Mouse (Mus musculus) spleen, postnatal 10 days (tissue): ENCODE data around the gene Dnah5.

ENCODE experiments used
- DNase-seq, 2 experiments: peaks; one replicate each; pipeline ENCODE4 v3.0.0; 2021 to 2022; ENCODE audit warnings: low spot score in 2 of 2

The Dnah5 gene

DNA sequence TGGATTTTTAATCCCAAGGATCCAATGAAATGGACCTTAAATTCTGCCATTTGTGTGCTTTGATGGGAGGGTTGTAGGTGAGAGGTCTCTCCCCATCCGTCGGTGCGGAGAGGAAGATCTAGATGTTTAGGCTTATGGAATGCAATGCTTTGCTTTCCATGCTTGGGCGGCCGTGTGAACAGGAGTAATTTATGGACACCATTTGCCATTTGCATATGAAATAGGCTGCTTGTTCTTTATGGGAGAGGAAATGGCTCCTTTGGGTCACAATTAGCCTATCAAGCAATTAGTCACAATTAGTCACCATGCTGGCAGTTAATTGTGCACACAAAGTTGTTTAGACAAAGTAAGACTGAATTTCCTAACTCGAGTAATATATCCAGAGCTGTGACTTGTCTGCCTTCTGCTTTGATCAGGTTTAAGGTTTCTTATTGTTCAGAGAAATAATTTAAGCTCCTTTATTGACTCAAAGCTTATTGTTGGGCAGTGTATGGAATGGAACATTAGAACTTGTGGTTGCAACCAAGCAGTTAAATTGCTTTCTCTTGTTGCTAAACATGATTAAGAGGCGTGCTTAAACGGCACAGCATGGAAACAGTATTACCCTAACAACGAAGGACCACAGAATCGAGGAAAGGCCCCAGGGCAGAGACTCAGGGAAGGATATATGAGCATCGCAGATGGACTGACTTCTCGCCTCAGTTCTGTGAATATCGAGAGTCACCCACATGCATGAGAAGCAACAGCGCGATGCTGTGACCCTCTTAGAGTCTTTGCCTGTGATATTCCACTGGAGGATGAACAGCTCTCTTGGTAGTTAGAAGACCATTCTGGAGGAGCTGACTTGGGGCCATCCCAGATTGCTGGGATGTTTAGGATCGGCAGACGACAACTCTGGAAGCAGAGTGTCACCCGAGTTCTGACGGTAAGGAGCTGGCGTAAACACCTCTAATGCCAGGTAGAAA is at the start of gene Dnah5:
TSS of gene Dnah5 (plus strand) at position 642 of the 965 bp plus-strand sequence.
- no peak for DNase-seq

DNA sequence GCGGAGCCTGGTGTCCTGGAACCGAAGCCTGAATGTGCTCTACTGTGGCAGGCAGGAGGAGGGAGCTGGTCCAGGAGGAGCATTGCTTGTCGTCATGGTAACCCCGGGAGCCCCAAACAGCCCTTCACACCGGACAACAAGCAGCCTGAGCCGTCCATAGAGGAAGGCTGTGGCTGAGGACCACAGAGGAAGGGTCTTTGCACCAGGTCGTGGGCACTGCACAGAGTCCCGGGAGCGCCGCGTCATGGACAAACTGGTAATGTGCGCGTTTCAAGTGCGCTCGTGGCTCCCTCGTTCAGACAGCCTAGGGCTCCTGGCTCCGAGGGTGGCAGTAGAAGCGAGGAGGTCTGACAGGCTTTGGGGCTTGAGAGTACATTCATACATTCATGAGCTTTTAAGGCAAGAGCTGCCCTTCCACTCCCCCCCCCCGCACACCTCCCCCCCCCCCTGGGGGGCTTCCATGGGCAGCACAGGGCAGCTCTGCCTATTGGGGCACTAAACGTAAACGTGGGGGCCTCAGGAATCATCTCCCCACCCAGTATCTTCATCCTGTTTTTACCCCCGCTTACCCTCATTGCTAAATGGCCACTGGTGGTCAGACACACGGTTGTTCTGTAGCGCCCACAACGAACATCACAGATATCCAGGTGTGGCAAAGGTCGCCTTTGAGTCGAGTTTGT is 48.6 kb upstream of the Dnah5 start:
- DNase-seq, result no peak

DNA sequence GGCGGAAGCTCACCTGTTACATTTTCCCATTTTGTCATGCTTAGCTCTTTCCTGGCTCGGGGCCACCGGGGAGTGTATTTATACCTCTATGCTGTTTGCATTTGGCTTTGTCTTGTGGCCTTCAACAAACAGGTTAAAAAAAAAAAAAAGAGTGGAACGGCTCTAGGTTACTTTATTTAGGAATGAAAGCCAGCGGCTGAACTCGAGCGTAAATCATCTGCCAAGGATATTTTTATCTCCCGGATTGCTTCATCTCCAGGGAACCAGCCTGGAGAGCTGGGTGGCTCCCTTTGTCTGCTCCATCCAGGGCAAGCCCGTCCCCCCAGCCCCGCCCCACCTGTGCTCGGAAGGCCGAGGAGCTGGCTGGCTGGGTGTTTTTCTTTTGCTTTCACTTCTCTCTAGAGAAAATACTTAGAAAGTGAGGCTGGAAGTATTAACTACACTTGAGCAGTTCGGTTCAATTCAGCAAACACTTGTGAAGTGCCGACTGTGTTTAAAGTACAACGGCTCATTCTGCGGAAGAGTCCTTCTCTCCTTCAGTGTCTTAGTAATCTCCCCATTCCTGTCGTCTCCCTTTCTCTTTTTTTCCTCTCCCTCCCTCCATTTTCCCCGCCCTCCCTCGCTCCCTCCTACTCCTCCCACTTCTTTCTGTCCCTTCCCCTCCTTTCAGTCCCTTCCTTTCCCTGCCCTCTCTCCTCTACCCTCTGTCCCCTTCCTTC is 44.6 kb upstream of the Dnah5 start:
- DNase-seq, result peak in 1 of 2 experiments; percentile 35

DNA sequence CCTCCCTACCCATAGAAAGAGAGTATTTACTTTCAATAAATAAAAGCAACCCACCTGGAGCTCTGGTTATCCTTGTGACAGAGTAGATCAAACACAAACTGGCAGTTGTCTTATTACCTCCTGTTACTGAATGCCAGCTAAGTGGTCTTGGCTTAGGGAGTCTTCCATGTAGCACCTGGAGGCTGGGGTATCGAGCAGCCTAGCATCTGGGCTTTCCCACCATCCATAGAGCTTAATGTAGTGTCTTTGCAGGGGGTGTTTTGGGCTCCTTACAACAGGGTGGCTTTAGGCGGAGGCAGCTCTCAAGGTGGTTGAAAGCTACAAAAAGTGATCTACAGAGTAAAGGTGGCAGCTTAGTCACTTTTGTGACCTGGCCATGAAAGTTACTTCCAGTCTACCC is 41.3 kb upstream of the Dnah5 start:
- no peak for DNase-seq

DNA sequence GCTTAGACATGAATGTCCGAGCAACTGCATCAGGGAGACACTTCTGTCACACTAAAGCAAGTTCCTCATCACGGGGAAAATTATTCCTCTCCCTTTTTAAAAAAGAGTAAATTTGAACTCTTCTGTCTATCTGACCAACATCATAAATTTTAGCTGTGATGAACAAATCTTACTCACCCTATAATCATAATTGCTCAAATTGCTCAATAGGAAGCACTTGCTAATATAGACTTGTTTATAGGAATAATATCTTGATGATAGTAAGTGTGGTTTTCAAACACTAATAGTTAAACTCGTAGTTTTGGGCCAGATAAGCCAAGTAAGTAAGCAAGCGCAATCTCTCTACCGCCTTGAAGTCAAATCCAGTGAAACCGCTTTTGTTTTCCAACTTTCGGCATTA is 38.3 kb upstream of the Dnah5 start:
- no peak for DNase-seq

DNA sequence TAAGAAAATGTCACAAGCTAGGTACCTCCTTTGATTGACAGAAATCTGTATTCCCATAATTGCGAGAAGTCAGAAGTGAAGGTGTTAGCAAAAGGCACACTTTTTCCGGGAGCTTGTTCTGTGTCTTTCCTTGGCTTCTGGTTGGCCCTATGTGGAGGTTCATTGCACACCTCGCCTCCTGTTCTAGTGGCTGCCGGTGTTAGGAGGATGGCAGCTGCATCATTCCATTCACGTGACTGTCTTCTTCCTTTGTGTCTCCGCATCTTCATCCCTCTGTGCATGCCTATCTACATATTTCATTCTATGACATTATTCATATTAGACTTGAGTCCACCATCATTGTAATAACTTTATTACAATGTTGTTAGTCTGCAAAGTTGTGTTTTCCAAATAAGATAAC is 37.5 kb upstream of the Dnah5 start:
- DNase-seq, result no peak

DNA sequence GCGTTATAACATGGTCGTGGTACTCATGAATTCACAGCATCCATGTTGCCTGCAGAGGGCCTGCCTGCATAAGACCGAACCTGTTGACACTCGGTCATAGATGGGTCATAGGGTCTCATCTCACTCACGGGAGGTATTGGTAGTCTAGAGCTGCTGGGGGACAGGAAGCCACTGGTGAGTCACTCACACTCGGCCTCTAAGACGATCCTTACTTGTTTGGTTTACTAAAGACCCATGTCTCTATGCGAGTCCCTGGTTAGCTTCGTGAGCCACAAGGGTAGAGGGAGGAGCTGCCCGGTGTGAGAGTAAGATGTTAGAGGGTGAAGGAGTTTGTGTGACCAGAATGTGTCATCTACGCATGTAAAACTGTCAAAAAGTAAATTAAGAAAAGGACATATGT is 24.6 kb upstream of the Dnah5 start:
- no peak for DNase-seq

DNA sequence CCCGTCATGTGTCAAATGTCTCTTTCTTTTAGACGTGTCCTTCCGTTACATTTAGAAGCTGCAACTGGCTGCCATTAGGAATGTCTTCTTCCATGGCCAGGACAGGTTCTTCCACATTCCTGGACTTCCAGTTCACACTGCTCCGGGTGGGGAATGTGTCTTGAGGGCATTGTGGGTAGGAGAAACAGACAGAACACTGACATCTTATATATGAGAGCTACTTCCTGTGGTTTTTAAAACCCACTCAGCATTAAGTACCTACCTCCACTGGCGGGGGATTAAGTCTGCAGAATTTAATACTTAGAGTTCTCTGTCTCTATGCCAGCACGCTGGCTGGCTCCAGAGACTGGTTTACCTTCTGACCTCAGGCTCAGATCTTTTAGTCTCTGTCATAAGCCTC is 24.0 kb upstream of the Dnah5 start:
- no peak for DNase-seq

DNA sequence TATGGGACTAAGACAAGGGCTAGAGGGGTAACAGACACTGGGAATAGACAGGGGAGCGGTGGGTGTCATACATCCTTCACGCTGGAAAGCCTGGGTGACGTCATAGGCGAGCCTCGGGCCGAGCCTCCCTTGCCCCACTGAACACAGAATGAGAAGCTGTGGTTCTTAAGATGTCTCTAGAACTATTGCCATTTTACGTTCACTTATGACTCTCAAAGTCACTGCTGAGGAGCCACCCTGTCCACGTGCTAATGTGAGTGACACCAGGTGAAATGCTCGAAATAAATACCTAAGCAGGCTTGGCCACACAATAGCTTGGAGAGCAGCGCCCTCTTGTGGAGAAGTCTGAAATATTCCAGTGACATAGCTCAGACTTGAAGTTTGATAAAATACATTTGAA is 21.7 kb upstream of the Dnah5 start:
- peak; percentile 40 to 69 for DNase-seq

DNA sequence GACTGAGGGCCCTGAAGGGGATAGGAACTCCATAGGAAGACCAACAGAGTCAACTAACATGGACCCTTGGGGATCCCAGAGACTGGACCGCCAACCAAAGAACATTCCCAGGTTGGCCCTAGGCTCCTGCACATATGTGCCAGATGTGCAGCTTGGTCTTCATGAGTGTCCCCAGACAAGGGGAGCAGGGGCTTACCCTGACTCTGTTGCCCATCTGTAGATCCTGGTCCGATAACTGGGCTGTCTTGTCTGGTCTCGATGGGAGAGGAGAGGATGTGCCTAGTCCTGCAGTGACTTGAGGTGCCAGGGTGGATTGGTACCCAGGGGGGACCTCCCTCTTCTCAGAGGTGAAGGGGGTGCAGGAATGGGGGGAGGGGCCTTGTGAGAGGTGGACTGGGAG is 21.0 kb upstream of the Dnah5 start:
- DNase-seq, result no peak

DNA sequence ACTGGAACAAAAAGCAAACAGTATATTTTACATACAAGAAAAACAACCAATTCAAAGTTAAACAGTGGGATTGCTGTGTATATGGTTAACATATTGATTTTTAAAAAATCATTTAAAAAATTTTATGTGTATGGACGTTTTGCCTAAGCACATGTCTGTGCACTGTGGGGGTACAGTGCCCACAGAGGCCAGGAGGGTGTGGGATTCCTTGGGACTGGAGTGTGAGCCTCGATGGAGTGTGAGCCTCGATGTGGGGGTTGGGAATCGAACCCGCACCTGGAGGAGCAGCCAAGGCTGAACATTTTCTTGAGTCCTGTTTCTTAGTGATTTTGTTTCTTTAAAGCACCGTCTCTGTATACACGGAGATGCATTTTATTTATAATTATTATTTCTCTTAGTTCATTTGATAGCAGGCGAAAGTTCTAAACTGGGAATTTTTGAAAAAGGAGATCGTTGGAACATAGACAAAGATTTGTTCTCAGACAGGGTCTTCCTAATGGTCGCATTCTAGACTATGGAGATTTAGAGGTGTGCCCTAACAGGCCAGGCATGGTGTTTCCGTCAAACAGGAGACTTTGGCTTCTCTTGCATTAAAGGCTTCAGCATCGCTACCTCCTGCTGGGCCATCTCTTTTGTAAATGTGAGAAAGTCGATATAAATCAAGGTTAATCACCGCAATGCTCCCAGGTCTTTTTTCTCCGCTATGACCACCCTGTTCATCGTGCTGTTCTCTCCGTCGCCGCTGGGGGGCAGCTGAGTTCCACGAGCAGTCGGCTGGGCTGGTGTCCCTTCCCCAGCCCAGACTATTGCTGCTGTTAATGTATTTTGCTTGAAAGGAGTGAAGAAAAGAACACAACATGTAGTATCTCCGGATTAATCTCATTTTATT is 15.8 kb upstream of the Dnah5 start:
- DNase-seq, result peak; percentile 36 to 77

DNA sequence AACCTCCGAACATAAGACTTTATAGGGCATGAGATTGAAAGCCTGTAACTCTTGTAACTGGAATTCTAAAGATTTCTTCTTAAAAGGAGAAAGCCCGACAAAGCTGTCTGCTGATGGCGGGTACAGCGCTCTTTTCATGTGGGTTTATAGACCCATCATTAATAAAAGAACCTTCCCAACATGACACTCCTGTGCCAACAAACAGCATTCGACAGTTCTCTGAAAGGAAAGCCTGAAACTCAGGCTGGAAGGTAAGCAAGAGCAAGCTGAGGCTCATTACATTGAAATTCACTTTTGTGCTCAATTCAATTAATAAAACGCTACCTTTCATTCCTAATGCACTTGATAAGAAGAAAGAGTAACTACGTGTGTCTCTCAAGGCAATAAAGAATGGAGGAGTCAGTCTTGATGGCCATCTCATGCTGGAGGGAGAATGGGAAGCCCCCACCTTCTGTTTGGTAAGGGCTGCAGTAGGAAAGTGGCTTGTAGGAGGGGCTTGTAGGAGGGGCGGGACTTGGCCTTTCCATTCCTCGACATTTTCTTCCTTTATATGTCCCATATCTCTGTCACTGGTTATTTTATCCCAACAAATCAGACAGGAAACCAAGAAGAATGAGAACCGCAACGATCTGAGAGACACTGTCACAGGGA is 15.1 kb upstream of the Dnah5 start:
- DNase-seq, result no peak

DNA sequence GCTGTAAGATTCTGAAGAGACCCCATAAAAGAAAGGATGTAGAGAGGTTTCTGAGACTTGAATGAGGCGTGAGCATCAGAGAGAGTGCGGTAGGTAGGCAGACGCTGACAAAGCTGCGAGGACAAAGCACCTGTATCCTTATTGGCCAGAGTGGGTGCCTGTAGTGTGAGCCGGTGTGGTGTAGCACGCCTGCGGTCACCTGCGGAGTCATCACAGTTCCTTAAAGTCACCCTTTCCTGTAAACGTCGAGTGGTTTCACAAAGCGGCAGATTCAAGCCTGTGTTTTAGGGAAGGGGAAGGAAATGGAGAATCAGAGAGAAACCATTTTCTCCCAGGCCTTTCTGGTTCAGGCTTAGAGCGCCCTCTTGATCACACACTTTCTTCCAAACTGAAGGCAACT is 13.9 kb upstream of the Dnah5 start:
- peak in 1 of 2 experiments; percentile 14 for DNase-seq

DNA sequence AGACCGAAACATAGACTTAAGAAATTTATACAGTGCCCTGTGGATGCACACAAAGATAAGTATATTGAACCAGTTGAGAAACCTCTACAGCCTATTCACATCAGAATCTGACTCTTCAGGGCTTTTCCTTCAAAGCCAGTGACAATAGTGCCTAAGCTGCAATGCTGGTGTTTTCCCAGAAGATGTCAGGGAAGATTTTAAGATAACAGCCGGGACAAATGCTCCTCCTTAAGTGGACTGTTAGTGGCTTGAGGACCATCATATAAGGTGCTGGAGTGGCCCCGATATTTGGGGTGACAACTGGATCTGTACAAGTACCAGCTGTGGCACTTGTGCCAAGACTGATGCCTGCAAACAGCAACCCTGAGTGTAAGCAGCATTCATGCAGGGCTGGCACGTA is 4.9 kb upstream of the Dnah5 start:
- DNase-seq, result no peak

DNA sequence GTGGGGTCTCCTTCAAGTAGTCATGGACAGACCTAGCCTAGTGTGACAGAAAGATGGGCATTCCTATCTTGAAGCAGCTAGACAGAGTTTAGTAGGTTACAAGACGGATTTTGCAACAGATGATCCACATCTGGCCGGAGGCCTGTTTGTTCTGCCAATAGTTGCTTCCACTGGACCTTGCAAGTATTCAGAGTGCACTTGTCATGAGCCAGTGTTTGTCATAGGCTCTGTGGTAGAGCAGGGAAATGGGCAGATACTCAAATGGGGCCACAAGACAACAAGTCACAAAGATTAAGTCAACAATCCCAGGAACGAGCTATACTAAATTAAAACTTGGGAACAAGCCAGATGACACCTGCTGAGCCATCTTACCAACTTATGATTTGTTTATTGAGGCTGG is 1.1 kb downstream of the Dnah5 start:
- DNase-seq, result no peak

DNA sequence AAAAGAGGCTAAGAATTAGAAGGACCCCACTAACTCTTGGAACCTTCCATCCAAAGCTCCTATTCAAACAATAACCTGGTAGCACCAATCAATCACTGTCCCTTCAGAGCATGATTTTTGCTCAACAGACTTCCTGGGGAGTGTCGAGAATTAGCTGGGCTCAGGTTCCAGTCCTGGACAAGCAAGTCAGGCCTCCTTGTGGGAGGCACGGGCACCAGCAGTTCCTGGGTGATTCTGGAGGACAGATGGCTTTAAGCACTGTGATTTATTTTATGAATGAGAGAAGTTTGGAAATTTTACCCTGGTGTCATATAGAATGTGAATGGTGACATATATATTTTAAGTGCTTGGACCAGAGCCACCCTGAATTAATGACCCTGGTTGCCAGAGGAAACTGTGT is 4.0 kb downstream of the Dnah5 start:
- no peak for DNase-seq

DNA sequence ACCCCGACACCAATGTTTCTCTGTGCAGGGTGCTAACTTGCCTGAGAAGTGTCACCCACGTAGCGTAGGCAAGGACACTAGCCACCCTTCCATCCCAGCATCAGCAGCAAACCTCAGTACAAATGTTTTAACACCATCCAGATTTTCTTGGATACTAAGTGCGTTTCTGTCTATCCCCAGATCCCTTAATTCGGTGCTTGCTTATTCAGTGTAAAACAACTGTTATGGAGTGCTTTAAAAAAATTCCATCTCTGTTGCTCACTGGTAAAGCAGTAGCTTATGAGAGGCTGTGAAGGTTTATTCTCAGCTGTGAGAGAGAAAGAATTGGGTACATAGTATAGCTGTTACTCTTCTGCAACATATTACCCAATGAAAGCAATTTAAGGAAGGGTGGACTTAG is 9.5 kb downstream of the Dnah5 start:
- no peak for DNase-seq

DNA sequence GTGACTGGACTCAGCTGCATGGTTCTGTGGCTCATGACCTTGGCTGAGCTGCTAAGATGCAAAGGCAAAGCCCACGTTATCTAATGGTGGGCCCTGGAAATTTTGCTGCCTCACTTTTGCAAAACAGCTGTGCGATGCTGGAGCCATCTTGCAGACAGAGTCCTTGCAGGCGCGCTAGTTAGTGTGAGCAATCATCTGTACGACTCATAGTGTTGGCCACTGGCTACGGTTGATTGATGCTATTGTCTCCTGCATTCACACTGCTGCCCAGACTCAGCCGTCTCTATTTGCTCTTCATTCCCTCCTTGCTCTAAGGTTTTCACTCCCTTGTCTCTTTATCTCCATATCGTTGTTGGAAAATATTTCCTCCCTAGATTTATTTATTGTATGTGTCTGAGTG is 12.8 kb downstream of the Dnah5 start:
- DNase-seq, result no peak

DNA sequence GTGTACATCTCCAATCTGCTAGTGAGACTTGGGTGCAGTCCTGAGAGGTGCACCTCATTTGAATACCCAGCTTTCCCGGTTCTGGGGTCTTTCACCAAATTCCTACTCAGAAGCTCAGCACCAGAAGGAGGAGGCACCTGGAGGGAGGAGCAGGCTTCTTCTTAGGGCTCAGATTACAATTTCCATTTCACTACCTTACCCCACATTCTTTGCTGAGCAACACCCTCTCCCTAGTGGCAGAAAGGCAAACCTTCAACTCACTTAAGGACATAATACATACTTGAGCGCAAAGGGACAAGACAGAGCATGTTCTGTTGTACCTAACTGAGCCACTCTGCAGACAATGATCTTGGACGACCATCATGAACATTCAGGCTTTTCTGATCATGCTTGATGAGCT is 23.8 kb downstream of the Dnah5 start:
- DNase-seq, result no peak

DNA sequence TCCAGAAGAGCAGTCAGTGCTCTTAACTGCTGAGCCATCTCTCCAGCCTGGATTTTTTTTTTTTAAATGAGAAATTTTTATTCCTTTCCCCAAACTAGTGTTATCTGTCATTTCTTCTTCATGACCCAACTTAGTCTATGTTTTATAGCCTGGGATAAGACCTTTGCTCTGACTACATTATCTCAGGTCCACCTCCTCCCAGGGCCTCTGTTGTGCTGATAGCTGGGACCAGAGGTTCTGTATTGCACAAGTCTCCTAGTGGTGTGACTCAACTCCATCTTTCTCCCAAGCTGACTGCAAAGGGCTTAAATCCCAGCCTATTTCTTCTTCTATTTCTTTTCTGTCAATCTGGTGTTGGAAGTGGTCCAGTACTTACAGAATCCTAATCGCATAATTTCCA is 56.7 kb downstream of the Dnah5 start:
- DNase-seq, result no peak

DNA sequence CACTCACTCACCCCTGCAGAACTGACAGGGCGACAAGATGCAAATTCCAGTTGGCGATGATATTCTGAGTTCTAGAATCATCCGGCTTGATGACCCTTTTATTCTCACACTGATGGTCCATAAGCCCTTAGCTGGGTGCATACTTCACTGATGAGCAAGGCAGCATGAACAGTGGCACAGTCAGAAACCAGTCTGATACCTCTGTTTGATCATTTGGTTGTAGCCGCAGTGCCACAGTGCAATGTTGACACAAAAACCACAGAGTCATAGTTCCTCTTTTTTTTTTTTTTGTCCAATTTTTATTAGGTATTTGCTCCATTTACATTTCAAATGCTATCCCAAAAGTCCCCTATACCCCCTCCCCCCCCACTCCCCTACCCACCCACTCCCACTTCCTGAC is 95.9 kb downstream of the Dnah5 start:
- DNase-seq, result no peak
